ENCODE assay signal across 7 mouse cellular contexts in genomic region chr11:101700446-101700845, GRCm38 (mm10). TPM values are rescaled to one million over a fixed set of nuclear protein-coding genes. Genes with fewer than 3 reads are reported as not detected.
DNase-seq lines count a peak whose midpoint lies in the region; ATAC-seq and TF ChIP-seq lines count a peak whose summit lies in the region.

No protein-coding gene starts in this region.

- no peak for TF ChIP-seq POLR2A in small intestine, adult 2 months (IDR thresholded peaks at IDR 0.05; ENCODE audit: low read depth, low read length)

- peak overlapping the region; percentile 81 for H3K27ac ChIP-seq in gastrocnemius, adult 2 months
- peak overlapping the region; percentile 57; the same call in 1 of the 2 replicates for H3K27ac ChIP-seq in kidney, embryonic 16.5 days (ENCODE audit: low read length)
- H3K27ac ChIP-seq in small intestine, adult 2 months (ENCODE audit: insufficient read depth, low read depth, low read length), result peak overlapping the region; percentile 54

- peak overlapping the region; percentile 51; the same call in 1 of the 2 replicates for H3K9ac ChIP-seq in kidney, embryonic 16.5 days (replicated peaks; ENCODE audit: low read length)

- H3K36me3 ChIP-seq in megakaryocyte, embryonic 14.5 days (replicated peaks; ENCODE audit: low read length), result no peaks in the 10 kb centered on the region
- H3K36me3 ChIP-seq in kidney, embryonic 16.5 days (ENCODE audit: insufficient read depth, low read length), result no peaks in the 10 kb centered on the region
- no peaks in the 10 kb centered on the region for H3K36me3 ChIP-seq in small intestine, adult 2 months (ENCODE audit: control insufficient read depth, insufficient read depth, low read length)

- H3K4me3 ChIP-seq in megakaryocyte, embryonic 14.5 days (replicated peaks), result peak overlapping the region; percentile 50
- H3K4me3 ChIP-seq in gastrocnemius, adult 2 months, result peak overlapping the region; percentile 11; the same call in 1 of the 2 replicates
- no peak overlapping the region for H3K4me3 ChIP-seq in kidney, embryonic 16.5 days (ENCODE audit: low read length)
- no peak overlapping the region for H3K4me3 ChIP-seq in small intestine, adult 2 months (ENCODE audit: low read depth, low read length)

- peak overlapping the region; percentile 6; the same call in 1 of the 2 replicates for H3K4me2 ChIP-seq in kidney, embryonic 16.5 days (replicated peaks; ENCODE audit: low read depth, low read length)

- 5% methylated on average over 12 of the region's 12 CpGs for WGBS in kidney, embryonic 16.5 days
- WGBS in small intestine, adult 2 months, result 8% methylated on average over 12 of the region's 12 CpGs

- intact Hi-C loops in gastrocnemius, adult 2 months (cut with DNase I), result loop anchor here (5.0 kb wide), 1 partner anchor 33 kb away; the partner anchor contains the start of gene Arl4d

- DNase-seq in cerebellum, adult 8-10 months, result peak; percentile 16
- peak; percentile 69 for DNase-seq in gastrocnemius, adult 2 months
- no peak for DNase-seq in spleen, adult 12 weeks (ENCODE audit: low spot score)

- no peak for ATAC-seq in megakaryocyte, adult 5-6 weeks (ENCODE audit: poor library complexity, severe bottlenecking)
- ATAC-seq in kidney, embryonic 16.5 days (ENCODE audit: low FRiP score, low TSS enrichment), result peak; percentile 44; the same call in 1 of the 2 replicates

- H3K9me3 ChIP-seq in megakaryocyte, embryonic 14.5 days, result peaks cover 6% of the 10 kb centered on the region; the same call in 1 of the 2 replicates
- no peaks in the 10 kb centered on the region; the same call in 1 of the 2 replicates for H3K9me3 ChIP-seq in kidney, embryonic 16.5 days (ENCODE audit: low read length)

- TF ChIP-seq CTCF in gastrocnemius, adult 2 months (IDR thresholded peaks at IDR 0.05), result no peak
- no peak for TF ChIP-seq CTCF in small intestine, adult 2 months (IDR thresholded peaks at IDR 0.05; ENCODE audit: extremely low read depth, insufficient read length, insufficient replicate concordance, low read depth, low read length)

- H3K4me1 ChIP-seq in megakaryocyte, embryonic 14.5 days, result peaks cover 37% of the 10 kb centered on the region
- H3K4me1 ChIP-seq in kidney, embryonic 16.5 days (ENCODE audit: insufficient read depth, low read length), result peaks cover 37% of the 10 kb centered on the region
- peaks cover 2% of the 10 kb centered on the region; the same call in 1 of the 2 replicates for H3K4me1 ChIP-seq in small intestine, adult 2 months (ENCODE audit: control insufficient read depth, insufficient read depth, insufficient read length, low read length)

- H3K27me3 ChIP-seq in megakaryocyte, embryonic 14.5 days (replicated peaks), result peaks cover 2% of the 10 kb centered on the region
- no peaks in the 10 kb centered on the region for H3K27me3 ChIP-seq in kidney, embryonic 16.5 days (ENCODE audit: insufficient read depth, low read length)
- H3K27me3 ChIP-seq in small intestine, adult 2 months (ENCODE audit: control insufficient read depth, insufficient read depth, low read length), result no peaks in the 10 kb centered on the region

RNA-seq across cellular contexts. Expression of gene Dhx8, which starts 32.3 kb away (rescaled TPM):
- polyA plus RNA-seq in megakaryocyte, embryonic 14.5 days (2012; ENCODE audit: insufficient read depth, low replicate concordance), result 0.63 and 3.8 TPM in 2 replicates
- 18.5 and 18.8 TPM in 2 replicates for total RNA-seq in megakaryocyte, adult 5-6 weeks (2015)
- 36.9 and 39.1 TPM in 2 replicates for total RNA-seq in megakaryocyte, adult 5-6 weeks (2017)
- total RNA-seq in gastrocnemius, adult 2 months (2021), result 10 to 100 TPM; 13.8 to 15.1 TPM
- polyA plus RNA-seq in kidney, embryonic 16.5 days (2015; fragmentation: Nextera tagmentation; extraction: Ambion mirVana), result 31.3 and 33.2 TPM in 2 replicates
- polyA plus RNA-seq in small intestine, adult 2 months (2012; rRNA removed), result 4.6 and 8.0 TPM in 2 replicates

RNA-seq across cellular contexts. Expression of gene Arl4d, which starts 35.1 kb away (rescaled TPM):
- polyA plus RNA-seq in megakaryocyte, embryonic 14.5 days (2012; ENCODE audit: insufficient read depth, low replicate concordance), result 1.2 TPM in 1 of 2 replicates, not detected in the other
- 1.7 and 2.3 TPM in 2 replicates for total RNA-seq in megakaryocyte, adult 5-6 weeks (2015)
- 1.0 and 2.1 TPM in 2 replicates for total RNA-seq in megakaryocyte, adult 5-6 weeks (2017)
- total RNA-seq in gastrocnemius, adult 2 months (2021), result 10 to 100 TPM in 1 of 2 experiments, 1 to 10 TPM in 1; 6.7 to 13.1 TPM
- polyA plus RNA-seq in kidney, embryonic 16.5 days (2015; fragmentation: Nextera tagmentation; extraction: Ambion mirVana), result 5.1 and 6.4 TPM in 2 replicates
- polyA plus RNA-seq in small intestine, adult 2 months (2012; rRNA removed), result 7.6 and 27.9 TPM in 2 replicates

Comparison
In these comparisons a context has a peak if more than half of its experiments do, and no peak if none do; other contexts are left out.
1. H3K4me3 ChIP-seq: peak in megakaryocyte, embryonic 14.5 days (single experiment) and gastrocnemius, adult 2 months (single experiment); none in kidney, embryonic 16.5 days (single experiment) and small intestine, adult 2 months (single experiment).
2. Peak in every context shown above with its lines, with median percentiles within 50 percentile points of each other: H3K27ac ChIP-seq.